Mouse (Mus musculus) heart, adult 2 months (tissue): Measurements from ENCODE around the gene 1600014C23Rik. TPM values are rescaled to one million over a fixed set of nuclear protein-coding genes. Genes with fewer than 3 reads are reported as not detected.

Experiments
- DNase-seq, 2 experiments: peaks; one replicate each; pipeline ENCODE4 v3.0.0; 2021
- H3K27ac ChIP-seq: fragments of 200-600 bp; 2 replicates; pipeline ENCODE4 v1.8.1; 2022
- H3K27me3 ChIP-seq: fragments of 200-500 bp; 2 replicates; pipeline ENCODE4 v1.6.1; 2012; ENCODE audit warnings: mild to moderate bottlenecking, low read length, inconsistent platforms, mixed read lengths; ENCODE audit not compliant: control insufficient read depth, insufficient read depth
- H3K36me3 ChIP-seq: fragments of 200-500 bp; 2 replicates; pipeline ENCODE4 v1.6.1; 2012; ENCODE audit warnings: low read length, inconsistent platforms; ENCODE audit not compliant: control insufficient read depth, insufficient read depth
- H3K4me1 ChIP-seq: fragments of 200-500 bp; 2 replicates; pipeline ENCODE4 v1.6.1; 2011; ENCODE audit warnings: low read length; ENCODE audit not compliant: control insufficient read depth, insufficient read depth
- H3K4me3 ChIP-seq: fragments of 200-600 bp; 2 replicates; pipeline ENCODE4 v1.8.1; 2022
- H3K79me2 ChIP-seq: fragments of 200-500 bp; replicated peaks from 2 replicates; pipeline ENCODE4 v1.6.1; 2012; ENCODE audit warnings: mild to moderate bottlenecking, inconsistent platforms, low read length, moderate library complexity, mixed read lengths; ENCODE audit not compliant: control insufficient read depth, insufficient read depth
- H3K9ac ChIP-seq: fragments of 200-500 bp; 2 replicates; pipeline ENCODE4 v1.6.1; 2012; ENCODE audit warnings: low read depth, mild to moderate bottlenecking, control low read depth, inconsistent platforms, low read length, mixed read lengths
- CTCF ChIP-seq: fragments of 200-600 bp; IDR thresholded peaks from 2 replicates; pipeline ENCODE4 v1.8.1; 2022; ENCODE audit warnings: antibody characterized with exemption, mild to moderate bottlenecking, moderate library complexity
- EP300 ChIP-seq: fragments of 200-500 bp; IDR thresholded peaks from 2 replicates; pipeline ENCODE4 v1.6.1; 2011; ENCODE audit warnings: low read depth, low read length, control low read depth; ENCODE audit not compliant: insufficient read depth
- POLR2A ChIP-seq: fragments of 200-500 bp; IDR thresholded peaks from 2 replicates; pipeline ENCODE4 v1.6.1; 2011; ENCODE audit warnings: mild to moderate bottlenecking, low read depth, low read length, control low read depth; ENCODE audit not compliant: insufficient read depth
- whole genome bisulfite sequencing: fragments of 180-500 bp; shearing (Covaris S2); methylation state at CpG from one replicate; pipeline ENCODE4 v1.1.7; 2018; 5-methylcytosine and 5-hydroxymethylcytosine counted together
- intact Hi-C: fragments of 180-260 bp; cut with DNase I; formaldehyde crosslinking; loops from one replicate; pipeline ENCODE4 v1.15.1; 2025
- polyA plus RNA-seq: library from polyadenylated mRNA; depleted of rRNA; stranded (reverse); fragments of >200 nt; gene quantifications from 2 replicates; pipeline ENCODE4 v1.2.3, GENCODE M21; 2012
- total RNA-seq, 2 experiments: library from RNA; stranded (reverse); gene quantifications; 2 replicates each; pipeline ENCODE4 v1.2.3; 2021

Gene 1600014C23Rik
- total and polyA plus RNA-seq, 3 experiments, result 0.66 TPM; not detected in 2

DNA sequence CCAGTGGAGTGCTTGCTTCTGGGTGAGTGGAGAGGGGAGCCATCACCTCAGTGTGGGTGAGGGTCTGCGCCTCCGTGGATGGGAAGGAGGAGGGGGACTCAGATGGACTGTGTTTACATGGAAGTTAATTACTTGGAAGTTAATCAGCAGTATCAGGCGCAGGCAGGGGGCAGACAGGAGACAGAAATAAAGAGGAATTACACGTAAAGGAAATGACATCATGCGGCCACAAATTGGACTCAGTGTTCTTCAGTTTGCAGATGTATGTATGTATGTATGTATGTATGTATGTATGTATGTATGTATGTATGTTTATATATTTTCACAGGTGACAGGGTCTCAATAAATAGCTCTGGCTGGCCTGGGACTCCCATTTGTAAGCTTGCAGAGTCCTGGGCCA is 26.8 kb downstream of the 1600014C23Rik start:
- Histone ChIP-seq H3K27me3 (no peaks in the 10 kb centered on the region), H3K79me2 (no peaks in the 10 kb centered on the region), H3K4me1 (no peaks in the 10 kb centered on the region), H3K36me3 (no peaks in the 10 kb centered on the region), H3K9ac (no peak overlapping the region), H3K4me3 (no peak overlapping the region), H3K27ac (no peak overlapping the region)
- 49% methylated on average over 5 of the region's 5 CpGs for WGBS
- DNase-seq, result no peak
- TF ChIP-seq CTCF (no peak), EP300 (no peak), POLR2A (no peak)
- intact Hi-C loops, result no loop called here

DNA sequence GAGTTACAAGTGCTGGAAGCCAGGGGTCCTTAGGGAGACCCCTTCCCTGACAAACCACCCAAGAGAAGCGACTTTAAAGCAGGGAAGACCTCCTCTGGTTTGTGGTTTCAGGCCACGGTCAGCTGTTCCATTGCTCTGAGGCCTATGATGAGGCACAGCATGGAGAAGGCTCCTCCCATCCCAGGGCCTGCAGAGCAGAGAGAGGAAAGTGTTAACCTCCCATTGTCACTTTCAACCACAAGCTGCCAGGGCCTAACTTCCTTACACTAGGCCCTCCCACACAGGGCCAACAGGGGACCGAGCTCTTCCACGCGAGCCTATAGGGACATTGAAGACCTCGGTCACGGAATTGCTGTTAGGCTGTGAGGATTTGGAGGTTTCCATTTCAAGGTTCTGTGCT is 30.5 kb downstream of the 1600014C23Rik start:
- Histone ChIP-seq H3K4me1 (peaks cover 2% of the 10 kb centered on the region; the same call in 1 of the 2 replicates), H3K27ac (no peak overlapping the region), H3K27me3 (no peaks in the 10 kb centered on the region), H3K79me2 (no peaks in the 10 kb centered on the region), H3K9ac (no peak overlapping the region), H3K4me3 (no peak overlapping the region), H3K36me3 (no peaks in the 10 kb centered on the region)
- intact Hi-C loops, result no loop called here
- TF ChIP-seq CTCF (no peak), POLR2A (no peak), EP300 (no peak)
- DNase-seq, result no peak
- 49% methylated on average over 7 of the region's 7 CpGs for WGBS

- TF ChIP-seq POLR2A (no peak), EP300 (no peak), CTCF (no peak)
- DNase-seq, result no peak
- Histone ChIP-seq H3K4me1 (peaks cover 2% of the 10 kb centered on the region; the same call in 1 of the 2 replicates), H3K4me3 (no peak overlapping the region), H3K9ac (no peak overlapping the region), H3K27ac (no peak overlapping the region), H3K27me3 (no peaks in the 10 kb centered on the region), H3K36me3 (no peaks in the 10 kb centered on the region), H3K79me2 (no peaks in the 10 kb centered on the region)
- WGBS, result 60% methylated on average over 4 of the region's 4 CpGs
- intact Hi-C loops, result no loop called here
Observed at GRCm38 (mm10) chr17:45702254-45702653, 31.4 kb downstream of the 1600014C23Rik start.

- TF ChIP-seq EP300, result no peak
- TF ChIP-seq POLR2A, result no peak
- no peak for TF ChIP-seq CTCF
- Histone ChIP-seq H3K27ac (peak overlapping the region; percentile 88), H3K27me3 (no peaks in the 10 kb centered on the region), H3K4me3 (no peak overlapping the region), H3K79me2 (no peaks in the 10 kb centered on the region), H3K4me1 (peaks cover 2% of the 10 kb centered on the region; the same call in 1 of the 2 replicates), H3K9ac (0 out of 2 replicates have a peak overlapping the region, but pooled peaks have one; percentile 1), H3K36me3 (no peaks in the 10 kb centered on the region)
- intact Hi-C loops, result no loop called here
- 54% methylated on average over 9 of the region's 9 CpGs for WGBS
- no peak for DNase-seq
Observed at GRCm38 (mm10) chr17:45701236-45701591, 32.4 kb downstream of the 1600014C23Rik start.

GRCm38 (mm10) chr17:45700496-45701235 is 33.0 kb downstream of the 1600014C23Rik start:
- H3K4me1 ChIP-seq, result peaks cover 2% of the 10 kb centered on the region; the same call in 1 of the 2 replicates
- H3K27me3 ChIP-seq, result no peaks in the 10 kb centered on the region
- no peak overlapping the region; the same call in 1 of the 2 replicates for H3K4me3 ChIP-seq
- WGBS, result 57% methylated on average over 9 of the region's 16 CpGs
- H3K27ac ChIP-seq, result peak overlapping the region; percentile 88
- no peaks in the 10 kb centered on the region for H3K79me2 ChIP-seq
- TF ChIP-seq EP300 (peak; percentile 60; the same call in 1 of the 2 replicates), CTCF (no peak), POLR2A (peak; percentile 43; the same call in 1 of the 2 replicates)
- no peaks in the 10 kb centered on the region for H3K36me3 ChIP-seq
- DNase-seq, result peak; percentile 47 to 75
- 0 out of 2 replicates have a peak overlapping the region, but pooled peaks have one; percentile 34 for H3K9ac ChIP-seq
- intact Hi-C loops, result no loop called here
